Mouse (Mus musculus): ENCODE measurements around the gene Pou6f1. TPM values are rescaled to one million over a fixed set of nuclear protein-coding genes. Genes with fewer than 3 reads are reported as not detected.
A peak's percentile ranks its signal among the peaks of the same experiment; 100 is the strongest.
"Not testable (repeated sequence)": the region's sequence is repeated elsewhere in the genome, so short reads cannot be mapped to it uniquely, and the experiment has no call there.

Gene Pou6f1
- polyA plus RNA-seq, 1 experiment from 2014 or later = 5.4 TPM

DNA sequence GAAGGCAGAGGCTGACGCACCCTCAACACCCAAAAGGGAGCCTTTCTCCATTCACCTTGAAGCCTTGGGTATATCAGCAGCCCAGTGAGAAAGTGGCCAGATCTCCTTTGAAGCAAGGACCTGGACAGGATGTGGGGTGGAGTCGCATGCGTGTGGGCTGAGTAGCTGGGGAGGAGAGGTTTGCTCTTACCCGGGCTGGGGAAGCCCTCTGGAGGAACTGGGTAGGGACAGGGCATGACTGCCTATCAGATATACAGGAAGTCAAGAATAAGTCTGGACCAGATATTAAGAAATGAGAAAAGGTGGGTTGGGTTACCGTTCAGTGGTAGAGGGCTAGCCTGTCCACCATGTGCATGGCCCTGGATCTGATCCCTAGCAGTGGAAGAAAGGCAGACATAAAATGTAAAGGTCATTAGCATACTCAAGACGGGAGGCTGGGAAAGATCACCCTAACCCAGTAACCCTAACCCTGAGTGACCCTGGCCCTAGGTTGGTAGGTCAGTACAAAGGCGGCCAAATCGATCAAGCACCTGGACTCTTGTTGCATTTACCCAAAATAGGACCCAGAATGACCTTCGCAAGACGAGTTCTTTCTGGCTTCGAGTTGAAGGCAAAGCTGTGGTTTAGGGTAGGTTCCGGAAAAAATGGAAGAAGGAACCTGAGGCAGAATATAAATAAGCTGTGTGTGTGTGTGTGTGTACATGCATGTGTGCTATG is 31.8 kb upstream of the Pou6f1 start:
- no peaks in the 10 kb centered on the region for H3K36me3 ChIP-seq (replicated peaks)
- no peak for DNase-seq (ENCODE audit: low spot score)
- peaks cover 29% of the 10 kb centered on the region for H3K4me1 ChIP-seq
- H3K27me3 ChIP-seq (replicated peaks; ENCODE audit: low read depth, poor library complexity, severe bottlenecking) = peaks cover 66% of the 10 kb centered on the region
- H3K4me3 ChIP-seq = no peak overlapping the region
- no peak overlapping the region for H3K27ac ChIP-seq (replicated peaks)
- WGBS = 87% methylated on average over 12 of the region's 12 CpGs
- no peaks in the 10 kb centered on the region for H3K9me3 ChIP-seq

DNA sequence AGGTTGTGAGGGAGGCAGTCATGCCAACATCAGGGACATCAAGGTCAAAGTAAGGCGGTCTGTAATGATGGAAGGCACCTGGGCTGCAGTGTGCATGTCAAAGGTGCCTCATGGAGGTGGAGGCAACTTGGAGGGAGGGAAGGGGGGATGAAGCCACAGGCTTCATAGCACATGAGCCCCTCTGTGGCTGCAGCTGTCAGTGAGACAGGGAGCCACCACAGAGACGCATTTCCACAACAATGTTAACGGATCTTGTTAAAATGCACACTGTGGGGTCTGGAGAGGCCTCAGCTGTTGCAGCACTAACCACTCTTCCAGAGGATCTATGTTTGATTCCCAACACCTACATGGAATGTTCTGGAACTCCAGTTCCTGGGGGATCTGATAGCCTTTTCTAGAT is 30.3 kb upstream of the Pou6f1 start:
- H3K4me3 ChIP-seq = no peak overlapping the region
- WGBS = 74% methylated on average over 3 of the region's 3 CpGs
- no peaks in the 10 kb centered on the region for H3K36me3 ChIP-seq (replicated peaks)
- H3K27me3 ChIP-seq (replicated peaks; ENCODE audit: low read depth, poor library complexity, severe bottlenecking) = peaks cover 52% of the 10 kb centered on the region
- DNase-seq (ENCODE audit: low spot score) = no peak
- 0 out of 2 replicates have a peak overlapping the region, but pooled peaks have one; percentile 14 for H3K27ac ChIP-seq (replicated peaks)
- no peaks in the 10 kb centered on the region for H3K9me3 ChIP-seq
- peaks cover 20% of the 10 kb centered on the region for H3K4me1 ChIP-seq

DNA sequence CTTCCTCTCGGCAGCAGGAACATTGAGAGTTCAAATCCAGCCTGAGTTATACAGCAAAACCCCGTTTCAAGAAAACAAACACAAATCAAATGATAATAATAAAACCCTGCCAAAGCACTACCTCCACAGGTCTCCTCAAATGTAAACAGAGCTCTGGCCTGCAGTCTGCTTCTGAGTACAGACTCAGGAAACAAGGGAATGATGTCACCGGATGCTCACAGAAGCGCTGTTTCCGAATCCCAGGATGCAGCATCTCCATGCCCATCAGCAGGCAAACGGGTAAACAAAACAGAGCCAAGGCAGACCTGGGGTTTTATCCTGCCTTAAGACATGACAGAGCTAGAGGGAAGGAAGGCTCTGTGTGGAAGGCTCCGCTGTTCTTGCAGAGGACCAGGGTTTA is 29.0 kb upstream of the Pou6f1 start:
- Histone ChIP-seq H3K4me1 (peaks cover 20% of the 10 kb centered on the region), H3K27ac (replicated peaks) (no peak overlapping the region), H3K36me3 (replicated peaks) (no peaks in the 10 kb centered on the region), H3K27me3 (replicated peaks; ENCODE audit: low read depth, poor library complexity, severe bottlenecking) (peaks cover 38% of the 10 kb centered on the region), H3K9me3 (no peaks in the 10 kb centered on the region), H3K4me3 (no peak overlapping the region)
- no peak for DNase-seq (ENCODE audit: low spot score)
- 38% methylated on average over 7 of the region's 7 CpGs for WGBS

DNA sequence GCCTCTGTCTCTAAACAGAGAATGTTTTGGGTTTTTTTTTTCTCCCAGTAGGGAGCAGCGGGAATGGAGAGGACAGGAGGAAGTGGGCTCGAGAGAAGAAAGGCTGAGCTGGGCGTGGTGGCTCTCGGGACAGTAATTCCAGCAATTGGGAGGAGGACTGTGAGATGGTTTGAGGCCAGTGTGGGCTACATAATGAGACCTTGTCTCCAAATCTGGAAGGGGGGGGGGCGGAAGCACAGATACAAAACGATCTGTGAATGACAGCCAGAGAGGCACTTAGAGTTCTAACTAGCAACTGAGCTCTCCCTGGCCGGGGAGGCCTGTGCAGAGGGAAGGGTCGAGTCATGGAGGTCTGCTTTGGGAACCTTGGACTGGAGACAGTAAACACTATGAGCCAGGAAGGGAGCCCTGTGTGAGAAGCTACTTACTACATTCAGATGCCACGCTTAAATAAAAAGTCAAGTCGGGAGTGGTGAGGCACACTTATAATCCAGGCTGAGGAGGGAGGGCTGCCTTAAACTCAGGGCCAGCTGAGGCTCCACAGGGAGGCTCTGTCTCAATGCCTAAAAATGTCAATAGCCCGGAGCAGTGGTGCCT is 28.1 kb upstream of the Pou6f1 start:
- no peaks in the 10 kb centered on the region for H3K9me3 ChIP-seq
- peaks cover 19% of the 10 kb centered on the region for H3K4me1 ChIP-seq
- H3K4me3 ChIP-seq = 0 out of 2 replicates have a peak overlapping the region, but pooled peaks have one; percentile 14
- peak overlapping the region; percentile 2 for H3K27ac ChIP-seq (replicated peaks)
- H3K36me3 ChIP-seq (replicated peaks) = no peaks in the 10 kb centered on the region
- no peak for DNase-seq (ENCODE audit: low spot score)
- peaks cover 29% of the 10 kb centered on the region for H3K27me3 ChIP-seq (replicated peaks; ENCODE audit: low read depth, poor library complexity, severe bottlenecking)
- 6% methylated on average over 11 of the region's 11 CpGs for WGBS

DNA sequence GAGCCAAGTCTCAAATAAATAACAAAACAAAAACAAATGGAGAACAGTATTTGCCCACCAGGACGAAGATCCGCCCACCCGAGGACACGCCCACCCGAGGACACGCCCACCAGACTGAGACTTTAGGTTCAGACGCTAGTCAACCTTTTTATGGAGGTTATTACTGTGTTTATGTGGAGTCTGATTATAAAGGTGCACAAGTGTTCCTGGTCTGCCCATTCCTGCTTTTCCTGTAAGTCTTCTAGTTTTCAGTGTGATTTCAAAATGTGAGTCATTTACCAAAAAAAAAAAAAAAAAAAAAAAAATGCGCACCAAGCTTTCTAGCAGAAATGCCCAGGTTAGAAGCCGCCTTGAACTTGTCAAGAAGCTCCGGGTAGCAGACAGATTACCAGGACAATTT is 27.5 kb upstream of the Pou6f1 start:
- no peak overlapping the region for H3K4me3 ChIP-seq
- DNase-seq (ENCODE audit: low spot score) = no peak
- WGBS = 14% methylated on average over 10 of the region's 10 CpGs
- peaks cover 23% of the 10 kb centered on the region for H3K27me3 ChIP-seq (replicated peaks; ENCODE audit: low read depth, poor library complexity, severe bottlenecking)
- H3K27ac ChIP-seq (replicated peaks) = no peak overlapping the region
- H3K4me1 ChIP-seq = peaks cover 17% of the 10 kb centered on the region
- H3K36me3 ChIP-seq (replicated peaks) = no peaks in the 10 kb centered on the region
- no peaks in the 10 kb centered on the region for H3K9me3 ChIP-seq

DNA sequence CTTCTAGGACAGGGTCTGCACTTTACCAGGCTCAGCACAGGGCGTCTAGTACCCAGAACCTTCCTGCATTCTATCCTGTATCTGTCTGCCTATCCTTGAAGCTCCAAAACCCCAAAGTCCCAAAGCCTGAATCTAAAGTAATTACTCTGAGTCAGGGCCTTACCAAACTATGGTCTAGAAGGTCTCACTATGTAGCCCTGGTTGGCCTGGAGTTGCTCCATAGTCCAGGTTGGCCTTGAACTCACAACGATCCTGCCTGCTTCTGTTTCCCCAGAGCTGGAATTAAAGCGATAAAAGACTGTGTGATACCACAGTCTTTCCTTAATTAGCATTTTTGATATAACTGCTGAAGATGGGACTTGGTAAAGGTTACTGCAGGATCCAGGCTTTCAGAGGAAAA is 24.7 kb upstream of the Pou6f1 start:
- peaks cover 7% of the 10 kb centered on the region for H3K27me3 ChIP-seq (replicated peaks; ENCODE audit: low read depth, poor library complexity, severe bottlenecking)
- H3K4me1 ChIP-seq = peaks cover 17% of the 10 kb centered on the region
- peaks cover 25% of the 10 kb centered on the region for H3K36me3 ChIP-seq (replicated peaks)
- DNase-seq (ENCODE audit: low spot score) = no peak
- no peak overlapping the region for H3K27ac ChIP-seq (replicated peaks)
- WGBS = 89% methylated on average over 3 of the region's 3 CpGs
- H3K4me3 ChIP-seq = no peak overlapping the region
- H3K9me3 ChIP-seq = no peaks in the 10 kb centered on the region

DNA sequence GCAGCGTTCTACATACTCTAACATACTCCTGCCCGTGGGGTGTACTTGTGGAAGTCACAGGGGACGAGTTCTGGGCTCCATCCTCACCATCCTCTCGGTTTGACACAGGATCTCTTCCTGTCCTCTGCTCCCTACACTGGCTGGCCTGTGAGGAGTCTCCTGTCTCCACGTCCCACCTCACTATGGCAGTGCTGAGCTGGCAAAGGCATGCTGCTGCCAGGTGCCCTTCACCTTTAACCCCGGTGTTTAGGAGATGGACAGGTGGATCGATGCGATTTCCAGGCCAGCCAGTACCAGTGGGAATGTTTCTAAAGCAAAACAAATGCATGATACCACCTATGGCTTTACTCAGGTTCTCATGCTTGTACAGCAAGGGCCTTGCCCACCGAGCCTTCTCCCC is 24.0 kb upstream of the Pou6f1 start:
- Histone ChIP-seq H3K27me3 (replicated peaks; ENCODE audit: low read depth, poor library complexity, severe bottlenecking) (peaks cover under 1% of the 10 kb centered on the region), H3K9me3 (no peaks in the 10 kb centered on the region), H3K36me3 (replicated peaks) (peaks cover 32% of the 10 kb centered on the region), H3K27ac (replicated peaks) (no peak overlapping the region), H3K4me1 (peaks cover 13% of the 10 kb centered on the region), H3K4me3 (no peak overlapping the region)
- no peak for DNase-seq (ENCODE audit: low spot score)
- WGBS = 87% methylated on average over 9 of the region's 9 CpGs

DNA sequence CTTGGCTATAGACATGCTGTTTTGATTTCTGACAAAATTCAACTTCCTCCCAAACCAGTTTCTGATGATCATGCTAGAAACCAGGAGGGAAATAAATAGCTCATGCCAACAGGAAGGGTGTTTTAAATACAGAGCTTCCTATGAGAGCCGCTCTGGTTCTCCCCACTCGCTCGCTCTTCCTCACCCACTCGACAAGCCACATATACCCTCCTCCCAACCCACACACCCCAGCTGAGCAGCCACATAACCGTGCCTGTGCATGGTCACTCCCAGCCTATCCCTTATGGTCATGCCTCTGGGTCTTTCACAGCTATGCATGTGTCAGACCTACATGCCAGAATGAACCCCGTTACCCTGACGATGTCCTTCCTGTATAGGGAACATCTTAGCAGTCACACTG is 22.4 kb upstream of the Pou6f1 start:
- Histone ChIP-seq H3K9me3 (no peaks in the 10 kb centered on the region), H3K4me1 (no peaks in the 10 kb centered on the region), H3K27ac (replicated peaks) (no peak overlapping the region), H3K27me3 (replicated peaks; ENCODE audit: low read depth, poor library complexity, severe bottlenecking) (no peaks in the 10 kb centered on the region), H3K36me3 (replicated peaks) (peaks cover 48% of the 10 kb centered on the region), H3K4me3 (no peak overlapping the region)
- DNase-seq (ENCODE audit: low spot score) = no peak
- 85% methylated on average over 7 of the region's 7 CpGs for WGBS

DNA sequence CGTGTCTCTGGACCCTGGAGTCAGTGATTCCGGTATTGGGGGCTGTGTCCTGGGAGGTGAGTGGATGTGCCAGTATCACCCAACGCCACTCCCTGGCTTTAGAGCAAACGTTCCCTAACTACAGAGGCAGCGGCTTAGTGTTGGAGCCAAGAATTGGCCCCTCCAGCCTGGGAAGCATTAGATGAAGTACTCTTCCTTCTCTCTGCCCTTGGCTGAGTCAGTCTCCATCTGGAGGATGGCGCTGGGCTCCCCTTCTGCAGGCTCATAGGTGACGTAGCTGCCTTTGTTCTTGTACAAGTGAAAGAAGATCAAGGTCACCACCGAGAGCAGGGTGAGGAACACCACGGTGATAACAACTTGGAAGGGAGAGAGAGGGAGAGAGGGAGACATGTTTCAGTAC is 21.9 kb upstream of the Pou6f1 start:
- not testable (repeated sequence) for H3K4me3 ChIP-seq; H3K4me1 ChIP-seq; H3K27ac ChIP-seq (replicated peaks); H3K9me3 ChIP-seq; DNase-seq (ENCODE audit: low spot score); H3K27me3 ChIP-seq (replicated peaks; ENCODE audit: low read depth, poor library complexity, severe bottlenecking)
- H3K36me3 ChIP-seq (replicated peaks) = peaks cover 51% of the 10 kb centered on the region
- 85% methylated on average over 9 of the region's 9 CpGs for WGBS

DNA sequence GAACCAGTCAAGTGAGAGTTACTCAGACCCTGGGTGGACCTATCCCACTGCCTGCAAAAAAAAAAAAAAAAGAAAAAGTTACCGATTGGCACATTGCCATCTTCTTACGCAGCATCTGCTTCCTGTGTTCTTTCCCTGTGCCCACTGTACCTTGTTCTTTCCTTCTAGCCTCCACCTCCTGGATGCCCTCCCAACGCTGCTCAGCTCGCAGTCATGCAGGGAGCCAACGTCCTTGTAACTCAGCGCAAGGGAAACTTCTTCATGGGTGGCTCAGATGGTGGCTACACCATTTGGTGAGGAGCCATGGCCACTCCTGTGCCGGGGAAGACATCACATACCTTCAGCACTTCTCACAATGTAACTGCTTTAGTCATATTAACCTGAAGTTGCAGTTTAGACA is 19.4 kb upstream of the Pou6f1 start:
- Histone ChIP-seq H3K4me1 (peaks cover 16% of the 10 kb centered on the region), H3K27me3 (replicated peaks; ENCODE audit: low read depth, poor library complexity, severe bottlenecking) (peaks cover 4% of the 10 kb centered on the region), H3K36me3 (replicated peaks) (peaks cover 51% of the 10 kb centered on the region), H3K9me3 (no peaks in the 10 kb centered on the region), H3K4me3 (no peak overlapping the region), H3K27ac (replicated peaks) (no peak overlapping the region)
- DNase-seq (ENCODE audit: low spot score) = no peak
- WGBS = 92% methylated on average over 7 of the region's 7 CpGs

DNA sequence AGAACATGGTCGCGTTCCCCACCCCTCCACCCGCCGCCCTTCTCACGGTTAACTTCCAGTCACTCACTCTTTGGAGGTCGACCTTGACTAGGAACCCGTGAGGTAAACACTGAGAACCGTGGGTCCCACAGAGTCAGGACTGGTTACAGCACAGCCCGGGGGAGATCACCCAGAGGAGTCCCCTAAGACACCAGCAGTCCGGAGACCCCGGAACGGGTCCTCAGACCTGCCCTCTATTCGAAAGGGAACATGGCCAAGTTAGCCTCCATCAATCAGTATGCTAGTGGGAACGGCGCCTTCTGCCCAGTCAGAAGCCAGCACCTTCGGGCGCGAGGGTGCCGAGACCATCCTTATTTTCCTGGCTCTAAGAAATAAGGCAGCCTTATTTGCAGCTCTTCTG is 16.4 kb upstream of the Pou6f1 start:
- Histone ChIP-seq H3K27me3 (replicated peaks; ENCODE audit: low read depth, poor library complexity, severe bottlenecking) (peaks cover 15% of the 10 kb centered on the region), H3K4me1 (peaks cover 27% of the 10 kb centered on the region), H3K4me3 (peak overlapping the region; percentile 91), H3K36me3 (replicated peaks) (peaks cover 43% of the 10 kb centered on the region), H3K27ac (replicated peaks) (peak overlapping the region; percentile 96), H3K9me3 (no peaks in the 10 kb centered on the region)
- no peak for DNase-seq (ENCODE audit: low spot score)
- WGBS = 1% methylated on average over 19 of the region's 19 CpGs

DNA sequence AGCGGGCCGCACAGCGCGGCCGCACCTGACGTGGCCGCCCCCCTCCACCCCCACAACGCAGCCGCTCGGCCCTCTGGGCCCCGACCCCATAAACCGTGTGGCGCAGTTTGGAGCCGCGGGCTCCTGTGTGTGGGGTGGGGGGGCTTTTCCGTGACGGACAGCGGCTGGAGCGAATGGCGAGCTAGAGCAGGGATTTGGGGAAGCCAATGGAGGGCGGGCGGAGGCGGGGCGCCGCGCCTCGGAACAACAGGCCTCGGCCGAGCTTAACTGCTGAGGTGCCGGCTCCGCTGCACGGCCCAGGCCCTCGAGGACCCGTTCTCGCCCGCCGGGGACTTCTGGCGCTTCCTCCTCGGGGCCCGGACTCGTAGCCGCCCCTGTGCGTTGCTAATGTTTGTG is 16.0 kb upstream of the Pou6f1 start:
- Histone ChIP-seq H3K9me3 (no peaks in the 10 kb centered on the region), H3K4me3 (peak overlapping the region; percentile 91), H3K36me3 (replicated peaks) (peaks cover 40% of the 10 kb centered on the region), H3K27ac (replicated peaks) (peak overlapping the region; percentile 96), H3K4me1 (peaks cover 27% of the 10 kb centered on the region), H3K27me3 (replicated peaks; ENCODE audit: low read depth, poor library complexity, severe bottlenecking) (peaks cover 18% of the 10 kb centered on the region)
- under 1% methylated on average over 43 of the region's 43 CpGs for WGBS
- peak; percentile 94 for DNase-seq (ENCODE audit: low spot score)

Measured in embryonic facial prominence, embryonic 10.5 days (tissue).